Mouse (Mus musculus) ovary, postnatal 10 days (tissue): Measurements from ENCODE around the gene Wbp1l.

Experiments used
- DNase-seq: peaks from one replicate; pipeline ENCODE4 v3.0.0; 2022; ENCODE audit warnings: low spot score

The Wbp1l gene

GRCm38 (mm10) chr19:46599375-46600256 lies 732 bp downstream of the Wbp1l start:
- no peak for DNase-seq

DNA sequence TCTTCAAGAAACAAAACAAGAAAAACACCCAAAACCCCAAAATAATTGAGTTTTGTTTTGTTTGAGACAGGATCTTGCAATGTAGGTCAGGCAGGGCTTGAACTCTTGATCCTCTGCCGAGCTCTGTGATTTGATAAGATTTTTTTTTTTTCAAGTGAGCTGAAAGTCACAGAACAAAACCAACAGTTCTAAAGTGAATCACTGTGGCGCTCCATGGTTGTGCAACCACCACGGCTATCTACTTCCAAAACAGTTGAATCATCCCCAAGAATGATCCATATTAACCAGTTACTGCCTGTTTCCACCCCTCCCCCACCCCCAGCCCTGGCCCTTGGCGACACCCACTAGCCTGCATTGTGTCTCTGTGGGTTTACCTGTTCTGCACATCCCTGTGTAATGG lies 1.5 kb downstream of the Wbp1l start:
- DNase-seq: no peak

DNA sequence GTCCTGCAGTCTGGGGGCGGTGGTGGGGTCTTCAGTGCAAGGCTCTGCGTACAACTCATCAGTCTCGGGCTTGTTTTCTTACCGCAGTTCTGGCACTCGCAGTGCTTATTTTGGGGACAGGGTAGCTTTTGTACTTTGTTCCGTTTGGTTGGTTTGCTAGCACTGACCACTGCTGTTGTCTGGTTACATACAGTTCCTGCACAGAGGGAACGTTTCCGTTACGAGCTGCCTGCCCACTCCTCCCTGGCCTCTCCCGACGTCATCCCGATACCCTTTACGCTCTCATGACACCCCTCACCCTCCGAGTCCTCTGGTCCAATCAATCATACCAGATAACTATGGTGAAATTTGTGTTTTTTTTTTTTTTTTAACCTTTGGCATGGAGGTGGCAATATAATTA lies 2.6 kb downstream of the Wbp1l start:
- no peak for DNase-seq

DNA sequence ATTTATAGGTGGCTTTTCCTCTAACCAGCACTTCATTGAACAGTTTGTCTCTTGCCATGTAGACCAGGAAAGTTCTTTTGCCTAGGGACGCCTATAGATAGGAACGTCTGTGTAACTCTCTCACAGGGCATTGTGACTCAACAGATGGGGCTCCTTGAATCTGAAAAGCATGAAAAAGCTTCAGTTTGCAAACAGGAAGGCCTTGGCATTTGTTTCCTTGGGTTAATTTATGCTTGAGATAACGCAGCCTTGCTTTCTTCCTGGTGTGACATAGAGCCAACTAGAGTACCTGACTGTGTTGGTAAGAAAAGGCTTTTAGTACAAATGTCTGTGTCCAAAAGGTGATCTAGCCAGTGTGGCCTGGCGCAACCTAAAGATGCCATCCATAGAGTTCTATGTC lies 3.5 kb downstream of the Wbp1l start:
- DNase-seq: no peak

GRCm38 (mm10) chr19:46606718-46607117 lies 7.8 kb downstream of the Wbp1l start:
- DNase-seq: no peak

DNA sequence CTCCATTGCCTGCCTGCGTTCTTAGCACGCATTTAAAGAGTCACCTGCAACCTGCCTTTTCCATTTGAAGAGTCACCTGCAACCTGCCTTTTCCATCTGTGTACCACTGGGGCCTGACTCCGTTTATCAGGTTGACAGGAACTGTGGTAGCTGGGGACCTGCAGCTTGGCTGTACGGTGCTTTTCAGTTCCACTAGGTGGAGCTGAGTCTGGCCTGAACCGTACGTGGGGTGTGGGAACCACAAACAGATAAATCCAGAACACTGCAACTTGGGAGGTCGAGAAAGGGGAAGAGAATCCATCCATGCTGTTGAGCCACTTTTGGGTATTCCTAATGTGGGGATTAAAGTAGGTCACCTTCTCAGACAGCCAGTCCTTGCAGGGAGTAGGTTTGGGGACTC lies 8.5 kb downstream of the Wbp1l start:
- DNase-seq: no peak

- DNase-seq: no peak
Observed at GRCm38 (mm10) chr19:46608158-46608557, 9.3 kb downstream of the Wbp1l start.

DNA sequence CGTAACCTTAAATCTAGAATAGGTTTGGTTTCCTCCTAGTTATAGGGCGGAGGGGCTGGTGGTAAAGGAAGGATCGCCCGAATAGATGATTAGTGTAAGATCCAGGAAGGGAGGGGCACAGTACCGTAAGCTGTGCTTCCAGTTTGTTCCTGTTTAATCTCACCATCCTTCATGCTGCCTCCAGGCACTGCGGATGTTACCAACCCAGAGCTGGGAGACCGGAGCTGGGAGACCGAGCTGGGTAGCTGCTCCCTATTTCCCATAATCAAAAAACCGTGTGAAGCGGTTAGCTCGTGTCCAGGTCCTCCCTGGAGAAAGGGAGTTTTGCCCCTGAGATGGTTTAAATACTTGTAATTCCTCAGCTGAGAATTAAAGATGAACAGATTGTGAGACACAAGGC lies 17.5 kb downstream of the Wbp1l start:
- no peak for DNase-seq

DNA sequence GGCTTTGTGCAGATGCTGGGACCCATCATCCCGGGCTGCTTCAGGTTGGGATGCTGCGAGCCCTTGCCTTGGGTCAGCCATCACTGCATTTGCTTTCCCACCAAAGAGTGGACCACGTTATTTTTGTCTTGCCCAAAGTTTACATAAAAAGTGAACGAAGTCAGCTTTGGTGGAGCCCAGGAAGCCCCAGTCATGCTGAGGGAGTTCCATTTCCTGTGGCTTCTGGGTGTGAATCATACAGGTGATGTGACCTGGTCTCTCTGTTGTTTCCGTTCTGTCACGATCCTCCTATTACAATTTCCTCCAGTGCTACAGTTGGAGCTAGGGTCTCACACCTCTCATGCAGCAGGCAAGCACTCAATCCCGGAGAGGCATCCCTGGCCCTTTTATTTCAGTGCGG lies 18.5 kb downstream of the Wbp1l start:
- DNase-seq: no peak

- DNase-seq: no peak
Observed at GRCm38 (mm10) chr19:46618322-46618721, 19.4 kb downstream of the Wbp1l start.

DNA sequence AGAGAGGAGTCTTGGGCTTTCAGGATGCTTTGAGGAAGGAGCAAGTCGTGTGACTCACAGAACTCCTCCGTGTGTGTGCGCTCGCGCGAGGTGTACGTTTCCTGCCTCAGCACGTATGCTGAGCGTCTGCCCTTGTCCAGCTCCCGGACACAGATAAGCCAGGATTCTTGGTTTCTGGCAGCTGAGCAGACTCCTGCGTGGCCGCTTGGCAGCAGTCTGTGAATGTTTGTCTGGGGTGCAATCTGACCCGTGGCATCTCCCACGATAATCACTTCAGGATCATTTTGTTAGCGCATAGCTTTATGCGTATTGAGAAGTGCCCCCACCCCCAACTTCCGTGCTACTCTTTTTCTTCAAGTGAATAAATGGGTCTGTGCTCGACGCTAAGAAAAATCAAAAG lies 20.1 kb downstream of the Wbp1l start:
- no peak for DNase-seq

GRCm38 (mm10) chr19:46619518-46619917 lies 20.6 kb downstream of the Wbp1l start:
- DNase-seq: no peak

DNA sequence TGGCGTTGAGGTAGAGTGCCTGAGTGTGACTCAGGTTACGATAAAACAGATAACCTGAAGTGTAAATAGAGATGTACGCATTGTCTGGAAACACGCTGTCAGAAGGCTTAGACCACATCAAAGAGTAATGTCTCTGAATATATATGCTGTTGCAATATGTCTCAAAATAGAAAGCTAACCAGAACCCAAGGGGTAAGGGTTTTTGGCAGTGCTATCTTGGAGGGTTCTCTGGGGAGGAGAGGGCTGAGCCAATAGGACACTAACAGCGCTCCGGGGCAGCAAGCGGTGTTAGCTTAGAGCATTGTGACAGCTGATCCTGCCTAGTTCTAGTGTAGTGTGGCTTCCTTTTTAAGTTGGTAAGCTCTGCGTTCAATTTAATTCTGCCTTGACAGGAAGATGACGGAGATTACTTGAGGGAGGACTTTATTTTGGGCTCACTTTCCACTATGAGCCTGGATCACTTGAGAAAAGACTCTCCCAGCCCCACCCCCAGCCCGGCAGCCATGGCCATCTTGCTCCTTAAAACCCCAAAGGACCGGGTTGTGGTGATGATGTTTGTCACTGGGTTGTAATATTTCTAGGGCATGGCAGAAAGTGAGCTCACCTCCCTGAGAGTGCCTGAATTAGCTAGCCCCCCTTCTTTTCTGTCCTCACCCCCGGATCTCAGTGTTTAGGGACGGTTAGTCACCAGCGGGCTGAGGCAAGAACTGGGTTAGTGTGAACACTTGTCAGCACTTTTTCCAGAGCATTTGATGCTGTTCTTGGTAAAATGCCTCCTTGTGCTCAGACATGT lies 21.3 kb downstream of the Wbp1l start:
- DNase-seq: no peak

DNA sequence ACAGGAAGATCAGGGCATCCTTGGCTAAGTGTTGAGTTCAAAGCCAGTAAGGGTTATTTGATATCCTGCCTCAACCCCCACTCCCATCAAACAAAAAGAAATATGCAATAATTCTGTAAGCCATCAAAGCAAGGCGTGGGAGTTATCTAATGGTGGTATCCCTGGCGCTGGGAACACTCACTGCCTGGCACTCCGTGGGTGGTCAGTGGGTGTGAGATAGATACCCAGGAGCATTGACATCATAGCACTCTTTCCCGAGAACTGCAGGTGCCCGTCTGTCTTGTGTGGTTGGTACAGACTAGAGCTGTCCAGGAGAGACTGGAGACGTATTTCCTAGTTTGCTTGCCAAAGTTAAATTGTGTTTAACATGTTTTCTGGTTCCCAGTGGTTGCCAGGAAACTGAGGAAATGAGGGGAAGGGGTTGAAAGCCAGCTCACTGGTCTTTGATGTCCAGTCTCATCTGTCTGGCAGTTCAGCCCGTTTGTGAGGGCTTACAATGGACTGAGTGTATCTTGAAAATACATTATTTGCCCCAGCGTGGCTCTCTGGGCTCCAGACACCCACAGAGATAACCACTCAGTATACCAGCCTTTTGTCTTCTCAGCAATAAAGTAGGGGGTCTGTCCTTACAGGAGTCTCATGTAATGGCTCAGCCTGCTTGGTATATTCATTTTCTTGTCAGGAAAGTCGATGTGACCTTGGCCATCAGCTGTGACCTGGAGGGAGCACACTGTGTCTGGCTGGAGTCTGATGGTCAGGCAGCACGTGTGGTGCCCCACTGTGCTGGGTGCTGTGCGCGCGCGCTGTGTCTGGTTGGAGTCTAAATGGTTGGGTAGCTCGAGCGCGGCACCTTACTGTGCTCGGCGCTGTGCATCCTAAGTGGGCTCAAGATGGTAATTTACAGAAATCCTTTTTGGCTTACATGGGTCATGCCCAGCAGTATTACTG lies 22.6 kb downstream of the Wbp1l start:
- no peak for DNase-seq

- no peak for DNase-seq
Observed at GRCm38 (mm10) chr19:46622659-46623193, 23.8 kb downstream of the Wbp1l start.

- no peak for DNase-seq
Observed at GRCm38 (mm10) chr19:46623194-46623667, 24.3 kb downstream of the Wbp1l start.

DNA sequence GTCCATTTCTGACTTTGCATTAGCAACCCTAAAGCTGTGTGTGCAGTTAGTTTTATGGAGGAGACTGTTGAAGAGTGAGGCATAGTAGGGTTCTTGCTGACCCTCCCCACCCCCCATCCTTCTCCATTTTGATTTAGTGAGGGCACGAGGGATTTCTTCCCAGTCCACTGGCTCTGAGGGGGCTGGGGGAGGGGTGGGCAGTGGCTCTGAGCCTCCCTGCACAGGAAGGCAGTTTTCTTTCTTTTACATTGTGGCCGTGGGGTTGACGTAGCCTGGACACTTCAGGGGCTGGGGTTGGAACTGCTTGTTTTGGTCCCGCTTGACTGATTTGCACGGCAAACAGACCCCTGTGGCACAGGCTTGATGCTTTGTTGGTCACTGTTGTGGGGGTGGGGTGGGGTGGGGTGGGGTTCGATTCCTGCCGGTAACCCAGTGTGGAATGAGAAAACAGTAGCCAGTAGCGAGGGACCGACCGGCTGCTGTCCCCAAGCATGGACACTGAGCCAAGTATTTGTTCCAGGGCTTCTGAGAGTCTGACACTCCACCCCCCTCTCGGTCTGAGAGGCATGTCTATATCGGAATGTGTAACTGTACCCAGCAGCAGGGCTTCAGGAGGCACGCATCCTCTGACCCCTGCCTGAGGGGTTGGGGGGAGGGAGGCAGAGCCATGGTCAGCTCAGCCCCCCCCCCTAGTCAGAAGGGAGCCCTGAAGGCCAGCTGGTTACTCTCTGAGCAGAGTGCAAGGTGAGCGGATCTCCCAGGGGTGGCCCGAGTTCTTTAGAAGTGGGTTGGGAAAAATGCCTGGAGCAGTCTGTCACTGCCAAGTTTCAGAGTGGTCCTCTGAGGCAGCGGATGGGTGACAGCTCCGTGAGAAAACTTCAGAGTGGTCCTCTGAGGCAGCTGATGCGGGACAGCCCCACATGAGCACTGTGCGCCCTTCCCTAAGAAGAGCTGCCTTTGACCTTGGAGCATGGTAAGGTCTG lies 25.2 kb downstream of the Wbp1l start:
- no peak for DNase-seq

GRCm38 (mm10) chr19:46625015-46625414 lies 26.1 kb downstream of the Wbp1l start:
- no peak for DNase-seq

- DNase-seq: no peak
Observed at GRCm38 (mm10) chr19:46625519-46625918, 26.6 kb downstream of the Wbp1l start.

- no peak for DNase-seq
Observed at GRCm38 (mm10) chr19:46628403-46628802, 29.5 kb downstream of the Wbp1l start.

DNA sequence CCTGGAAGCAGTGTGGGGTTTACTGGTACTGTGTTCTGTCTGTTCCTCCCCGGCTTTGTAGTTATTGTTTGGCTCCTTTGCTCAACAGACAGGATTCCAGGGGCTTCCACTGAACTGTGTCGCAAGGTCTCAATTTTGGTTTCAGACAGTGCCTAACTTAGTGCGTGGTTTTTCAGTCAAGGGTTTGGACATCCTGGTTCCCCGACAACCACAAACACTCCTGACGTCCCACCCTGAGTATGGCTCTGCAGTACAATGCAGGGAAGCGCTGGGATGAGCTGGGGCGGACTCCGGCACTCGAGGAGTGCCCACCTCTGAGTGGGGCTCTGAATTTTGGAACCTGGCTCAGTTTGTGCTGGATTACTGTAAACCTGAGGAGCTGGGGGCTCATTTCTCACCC lies 30.9 kb downstream of the Wbp1l start:
- DNase-seq: no peak
